Mouse (Mus musculus) forebrain, embryonic 10.5 days (tissue): ENCODE measurements around the gene Rccd1. TPM values are rescaled to one million over a fixed set of nuclear protein-coding genes. Genes with fewer than 3 reads are reported as not detected.

Source experiments
- DNase-seq: peaks from one replicate; pipeline ENCODE4 v3.0.0-alpha.2; 2017; ENCODE audit warnings: low spot score; ENCODE audit errors: extremely low spot score
- H3K27ac ChIP-seq: fragments of 300-500 bp; sonication (generic); 2 replicates; pipeline ENCODE4 v1.5.1; 2016; ENCODE audit warnings: mild to moderate bottlenecking
- H3K27me3 ChIP-seq: fragments of 300-500 bp; sonication (generic); 2 replicates; pipeline ENCODE4 v1.6.1; 2016; ENCODE audit warnings: mild to moderate bottlenecking; ENCODE audit not compliant: poor library complexity, severe bottlenecking
- H3K36me3 ChIP-seq: fragments of 300-500 bp; sonication (generic); replicated peaks from 2 replicates; pipeline ENCODE4 v1.6.1; 2016; ENCODE audit warnings: mild to moderate bottlenecking, moderate library complexity
- H3K4me1 ChIP-seq: fragments of 300-500 bp; sonication (generic); 2 replicates; pipeline ENCODE4 v1.6.1; 2016
- H3K4me3 ChIP-seq: fragments of 300-500 bp; sonication (generic); 2 replicates; pipeline ENCODE4 v1.5.1; 2016; ENCODE audit warnings: mild to moderate bottlenecking, moderate library complexity
- H3K9me3 ChIP-seq: fragments of 300-500 bp; sonication (generic); 2 replicates; pipeline ENCODE4 v1.6.1; 2016; ENCODE audit warnings: mild to moderate bottlenecking, moderate library complexity
- WGBS: fragments of 180-500 bp; shearing (Covaris S2); methylation state at CpG from one replicate; pipeline ENCODE4 v1.1.7; 2016; 5-methylcytosine and 5-hydroxymethylcytosine counted together
- polyA plus RNA-seq: library from polyadenylated mRNA; unstranded; fragments of >200 nt; fragmentation: Nextera tagmentation; extraction: Ambion mirVana; gene quantifications from 2 replicates; pipeline ENCODE4 v1.2.1, GENCODE M21; 2016

Gene Rccd1
- polyA plus RNA-seq, 1 experiment from 2014 or later: 12.3 TPM

- H3K27ac ChIP-seq: no peak overlapping the region
- 88% methylated on average over 19 of the region's 19 CpGs for WGBS
- H3K36me3 ChIP-seq: peaks cover 63% of the 10 kb centered on the region
- no peaks in the 10 kb centered on the region for H3K9me3 ChIP-seq
- H3K27me3 ChIP-seq: no peaks in the 10 kb centered on the region
- no peak for DNase-seq
- no peak overlapping the region for H3K4me3 ChIP-seq
- H3K4me1 ChIP-seq: peaks cover 21% of the 10 kb centered on the region
These were observed 4.3 kb downstream of the Rccd1 start for GRCm38 (mm10) chr7:80319846-80320496.

- H3K4me3 ChIP-seq: no peak overlapping the region
- DNase-seq: no peak
- H3K27me3 ChIP-seq: no peaks in the 10 kb centered on the region
- peaks cover 20% of the 10 kb centered on the region for H3K4me1 ChIP-seq
- H3K36me3 ChIP-seq: peaks cover 75% of the 10 kb centered on the region
- WGBS: 95% methylated on average over 4 of the region's 4 CpGs
- H3K9me3 ChIP-seq: no peaks in the 10 kb centered on the region
- no peak overlapping the region for H3K27ac ChIP-seq
These were observed 5.6 kb downstream of the Rccd1 start for GRCm38 (mm10) chr7:80318670-80319069.

- H3K27me3 ChIP-seq: no peaks in the 10 kb centered on the region
- H3K4me1 ChIP-seq: peaks cover 10% of the 10 kb centered on the region
- no peak for DNase-seq
- H3K36me3 ChIP-seq: peaks cover 86% of the 10 kb centered on the region
- WGBS: 57% methylated on average over 1 of the region's 1 CpGs
- H3K9me3 ChIP-seq: no peaks in the 10 kb centered on the region
- H3K4me3 ChIP-seq: no peak overlapping the region
- no peak overlapping the region for H3K27ac ChIP-seq
These were observed 6.7 kb downstream of the Rccd1 start for GRCm38 (mm10) chr7:80317439-80318115.

- no peak for DNase-seq
- Histone ChIP-seq H3K27me3 (no peaks in the 10 kb centered on the region), H3K4me1 (peaks cover 5% of the 10 kb centered on the region; the same call in 1 of the 2 replicates), H3K27ac (no peak overlapping the region), H3K4me3 (no peak overlapping the region), H3K9me3 (no peaks in the 10 kb centered on the region), H3K36me3 (peaks cover 95% of the 10 kb centered on the region)
- 92% methylated on average over 2 of the region's 2 CpGs for WGBS
These were observed 8.5 kb downstream of the Rccd1 start for GRCm38 (mm10) chr7:80315733-80316132.

- no peak for DNase-seq
- Histone ChIP-seq H3K36me3 (peaks cover 100% of the 10 kb centered on the region), H3K27me3 (no peaks in the 10 kb centered on the region), H3K9me3 (no peaks in the 10 kb centered on the region), H3K27ac (no peak overlapping the region), H3K4me3 (no peak overlapping the region), H3K4me1 (no peaks in the 10 kb centered on the region)
- WGBS: 92% methylated on average over 7 of the region's 7 CpGs
These were observed 13.5 kb downstream of the Rccd1 start for GRCm38 (mm10) chr7:80310771-80311170.

GRCm38 (mm10) chr7:80307766-80308165, 16.5 kb downstream of the Rccd1 start:
- DNase-seq: no peak
- Histone ChIP-seq H3K4me3 (no peak overlapping the region), H3K27me3 (no peaks in the 10 kb centered on the region), H3K36me3 (peaks cover 100% of the 10 kb centered on the region), H3K9me3 (no peaks in the 10 kb centered on the region), H3K27ac (no peak overlapping the region), H3K4me1 (no peaks in the 10 kb centered on the region)
- 87% methylated on average over 3 of the region's 3 CpGs for WGBS

- DNase-seq: no peak
- H3K9me3 ChIP-seq: no peaks in the 10 kb centered on the region
- no peak overlapping the region for H3K27ac ChIP-seq
- H3K4me3 ChIP-seq: no peak overlapping the region
- no peaks in the 10 kb centered on the region for H3K27me3 ChIP-seq
- peaks cover 98% of the 10 kb centered on the region for H3K36me3 ChIP-seq
- 85% methylated on average over 2 of the region's 2 CpGs for WGBS
- peaks cover 17% of the 10 kb centered on the region for H3K4me1 ChIP-seq
These were observed 22.7 kb downstream of the Rccd1 start for GRCm38 (mm10) chr7:80301522-80301921.

- Histone ChIP-seq H3K9me3 (no peaks in the 10 kb centered on the region), H3K36me3 (peaks cover 86% of the 10 kb centered on the region), H3K27ac (no peak overlapping the region), H3K4me3 (no peak overlapping the region), H3K27me3 (no peaks in the 10 kb centered on the region), H3K4me1 (peaks cover 31% of the 10 kb centered on the region)
- no peak for DNase-seq
- 94% methylated on average over 3 of the region's 3 CpGs for WGBS
These were observed 24.7 kb downstream of the Rccd1 start for GRCm38 (mm10) chr7:80299568-80299967.

GRCm38 (mm10) chr7:80298754-80299153, 25.5 kb downstream of the Rccd1 start:
- H3K4me3 ChIP-seq: no peak overlapping the region

GRCm38 (mm10) chr7:80297041-80297440, 27.2 kb downstream of the Rccd1 start:
- no peaks in the 10 kb centered on the region for H3K27me3 ChIP-seq
- H3K27ac ChIP-seq: no peak overlapping the region
- no peak for DNase-seq
- 95% methylated on average over 3 of the region's 3 CpGs for WGBS
- peak overlapping the region; percentile 90; the same call in 1 of the 2 replicates for H3K4me3 ChIP-seq
- no peaks in the 10 kb centered on the region for H3K9me3 ChIP-seq
- peaks cover 63% of the 10 kb centered on the region for H3K36me3 ChIP-seq
- H3K4me1 ChIP-seq: peaks cover 39% of the 10 kb centered on the region

More at GRCm38 (mm10) chr7:80298754-80299153, 25.5 kb downstream of the Rccd1 start:
- Histone ChIP-seq H3K9me3 (no peaks in the 10 kb centered on the region), H3K27me3 (no peaks in the 10 kb centered on the region), H3K27ac (no peak overlapping the region), H3K4me1 (peaks cover 37% of the 10 kb centered on the region), H3K36me3 (peaks cover 78% of the 10 kb centered on the region)
- DNase-seq: no peak
- WGBS: 96% methylated on average over 4 of the region's 4 CpGs

GRCm38 (mm10) chr7:80296462-80296861, 27.8 kb downstream of the Rccd1 start:
- DNase-seq: no peak
- peak overlapping the region; percentile 90 for H3K4me3 ChIP-seq
- 95% methylated on average over 6 of the region's 6 CpGs for WGBS

GRCm38 (mm10) chr7:80294764-80295648, 29.2 kb downstream of the Rccd1 start:
- H3K27me3 ChIP-seq: no peaks in the 10 kb centered on the region
- DNase-seq: no peak
- peaks cover 58% of the 10 kb centered on the region for H3K36me3 ChIP-seq
- peak overlapping the region; percentile 90 for H3K4me3 ChIP-seq
- H3K9me3 ChIP-seq: no peaks in the 10 kb centered on the region
- peaks cover 39% of the 10 kb centered on the region for H3K4me1 ChIP-seq
- peak overlapping the region; percentile 97 for H3K27ac ChIP-seq
- 11% methylated on average over 37 of the region's 37 CpGs for WGBS

More at GRCm38 (mm10) chr7:80296462-80296861, 27.8 kb downstream of the Rccd1 start:
- Histone ChIP-seq H3K36me3 (peaks cover 59% of the 10 kb centered on the region), H3K4me1 (peaks cover 39% of the 10 kb centered on the region), H3K27ac (no peak overlapping the region), H3K27me3 (no peaks in the 10 kb centered on the region), H3K9me3 (no peaks in the 10 kb centered on the region)
